Mouse (Mus musculus) left cerebral cortex, adult 8-10 months (tissue): ENCODE results near the gene Leprot. TPM values are rescaled to one million over a fixed set of nuclear protein-coding genes. Genes with fewer than 3 reads are reported as not detected.

ENCODE experiments used
- DNase-seq, 2 experiments: peaks; one replicate each; pipeline ENCODE4 v3.0.0; 2022; ENCODE audit warnings: low spot score in 2 of 2
- total RNA-seq, 4 experiments: library from RNA; stranded (reverse); gene quantifications; 2 replicates each; pipeline ENCODE4 v1.2.4; 2022

Leprot gene
- total RNA-seq, 4 experiments from 2014 or later, result 26.1 to 28.0 (median 27.1) TPM

DNA sequence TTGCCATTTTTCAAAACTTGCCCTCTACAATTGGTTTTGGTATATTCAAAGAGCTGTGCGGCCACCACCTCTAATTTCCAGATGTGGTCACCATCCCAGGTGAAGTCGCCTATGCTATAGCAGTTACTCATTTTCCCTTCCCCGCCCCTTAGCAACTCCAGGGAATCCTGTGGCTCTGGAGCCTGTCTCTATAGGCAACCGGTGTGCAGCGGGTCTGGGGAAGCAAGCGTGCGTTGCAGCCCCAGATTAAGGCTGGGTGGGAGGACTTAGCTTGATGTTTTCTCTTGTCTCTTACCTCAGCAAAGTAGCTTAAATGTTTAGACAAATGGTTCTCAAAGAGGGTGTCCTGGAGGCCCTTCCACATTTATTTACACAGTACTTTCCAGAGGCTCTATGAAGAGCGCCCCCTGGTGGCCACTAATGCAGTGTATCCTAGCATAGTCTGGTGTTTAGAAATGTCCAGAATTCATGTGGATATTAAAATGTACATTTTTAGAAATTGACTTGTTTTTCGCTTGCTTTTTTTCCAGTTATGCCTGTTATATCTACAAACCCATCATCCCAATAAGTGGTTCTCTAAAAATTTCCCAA lies 16.7 kb downstream of the Leprot start:
- DNase-seq, result no peak

DNA sequence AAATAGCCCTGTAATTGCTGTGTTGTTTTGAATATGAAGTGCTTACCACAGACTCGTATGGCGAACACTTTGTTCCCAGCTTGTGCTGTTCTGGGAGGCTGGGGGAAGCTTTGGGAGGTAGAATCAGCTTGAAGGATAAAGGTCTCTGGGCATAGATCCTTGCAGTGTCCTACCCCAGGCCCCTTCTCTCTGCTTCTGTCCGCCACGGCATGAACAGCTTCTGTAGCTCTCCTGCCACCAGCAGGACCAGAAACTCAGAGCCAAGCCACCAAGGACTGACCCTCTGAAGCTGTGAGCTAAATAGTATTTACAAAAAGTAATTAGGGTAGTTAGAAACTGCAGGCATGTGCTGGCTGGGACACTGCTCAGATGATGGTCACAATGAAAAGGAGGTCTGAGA lies 17.2 kb downstream of the Leprot start:
- DNase-seq, result no peak

DNA sequence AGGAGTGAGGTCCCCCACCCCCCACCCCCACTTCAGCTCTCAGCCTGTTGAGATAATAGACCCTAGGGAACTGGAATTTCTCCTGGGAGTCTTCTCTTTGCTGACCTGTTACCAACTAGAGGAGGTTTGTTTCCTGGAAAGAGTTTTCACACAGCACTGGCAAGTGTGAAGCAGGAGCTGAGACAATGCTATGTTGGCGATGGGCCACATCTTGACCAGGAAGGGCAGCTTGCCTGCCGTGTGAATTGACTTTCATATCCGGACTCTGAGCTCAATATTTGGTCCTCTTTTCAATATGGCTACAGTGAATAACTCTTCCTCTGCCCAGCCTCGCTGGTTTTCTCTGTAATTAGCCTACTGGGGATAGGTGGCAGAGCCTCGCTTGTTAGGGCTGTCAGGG lies 21.6 kb downstream of the Leprot start:
- no peak for DNase-seq

DNA sequence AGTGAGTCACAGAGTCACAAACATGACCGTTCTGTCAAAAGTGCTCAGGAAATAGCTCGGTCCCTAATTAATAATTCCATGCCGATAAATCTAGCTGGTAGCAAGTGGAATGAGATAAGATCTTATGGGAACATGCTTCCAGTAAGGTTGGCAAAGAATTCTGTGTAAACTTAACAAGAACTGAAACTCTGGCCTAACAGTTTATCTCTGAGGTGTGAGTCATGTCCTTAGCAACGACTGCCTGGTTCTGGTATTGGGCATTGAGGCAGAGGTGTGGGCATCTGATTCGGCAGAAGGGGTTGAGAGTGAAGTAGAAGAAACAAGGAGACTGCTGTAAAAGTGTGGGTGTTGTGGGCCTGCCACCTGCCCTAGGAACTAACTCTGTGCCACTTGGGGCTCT lies 22.3 kb downstream of the Leprot start:
- no peak for DNase-seq

DNA sequence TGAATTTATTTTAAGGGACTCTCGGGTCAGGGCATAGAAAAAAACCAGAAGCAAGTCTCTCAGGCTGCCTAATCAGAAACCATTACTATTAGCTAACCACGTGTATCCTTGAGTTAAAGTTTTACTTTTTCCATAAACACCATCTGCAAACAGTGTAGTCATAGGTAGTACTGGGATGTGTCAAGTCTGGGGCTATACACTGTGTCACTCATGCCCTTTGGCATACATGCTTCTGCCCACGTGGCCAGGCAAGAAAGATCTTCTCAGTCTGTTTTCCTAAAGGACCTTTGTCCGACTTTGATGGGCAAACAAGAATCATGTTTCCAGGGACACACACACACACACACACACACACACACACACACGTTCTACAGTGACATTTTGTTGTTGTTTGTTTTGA lies 27.3 kb downstream of the Leprot start:
- DNase-seq, result no peak

DNA sequence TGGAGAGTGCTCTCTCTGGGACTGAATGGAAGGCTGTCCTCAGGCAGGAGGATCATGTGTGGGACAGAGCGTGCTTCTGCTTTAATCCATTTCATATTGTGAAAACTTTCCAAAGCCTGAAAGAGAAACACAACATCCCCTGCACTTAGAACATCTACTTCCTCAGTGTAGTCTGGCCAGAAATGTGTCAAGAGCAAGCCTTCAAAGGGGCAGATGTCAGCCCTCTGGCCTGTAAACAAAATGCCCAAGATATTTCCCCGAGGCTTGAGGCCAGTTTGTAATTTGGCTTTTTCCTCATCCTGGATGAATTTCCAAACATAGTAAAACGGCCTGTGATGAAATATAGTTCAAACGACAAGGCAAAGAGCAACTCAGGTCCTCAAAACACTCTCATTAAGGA lies 28.2 kb downstream of the Leprot start:
- no peak for DNase-seq

DNA sequence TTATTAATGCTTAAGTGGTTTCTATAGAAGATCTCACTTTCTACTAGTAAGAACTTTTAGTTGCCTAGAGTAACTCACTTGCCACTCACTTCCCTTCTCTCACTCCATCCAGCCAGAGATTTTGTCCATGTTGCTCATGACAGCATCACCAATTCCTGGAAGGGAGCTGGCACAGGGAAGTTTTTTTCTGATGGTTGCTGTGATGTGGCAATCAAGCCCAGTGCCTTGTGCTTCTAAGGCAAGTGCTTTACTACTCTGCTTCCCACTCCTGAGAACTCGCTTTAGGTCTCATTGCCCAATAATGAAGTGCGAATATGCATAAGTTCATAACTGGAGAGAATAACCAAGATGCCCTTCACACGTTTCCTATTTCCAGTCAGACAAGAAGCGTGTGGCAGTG lies 35.1 kb downstream of the Leprot start:
- no peak for DNase-seq

DNA sequence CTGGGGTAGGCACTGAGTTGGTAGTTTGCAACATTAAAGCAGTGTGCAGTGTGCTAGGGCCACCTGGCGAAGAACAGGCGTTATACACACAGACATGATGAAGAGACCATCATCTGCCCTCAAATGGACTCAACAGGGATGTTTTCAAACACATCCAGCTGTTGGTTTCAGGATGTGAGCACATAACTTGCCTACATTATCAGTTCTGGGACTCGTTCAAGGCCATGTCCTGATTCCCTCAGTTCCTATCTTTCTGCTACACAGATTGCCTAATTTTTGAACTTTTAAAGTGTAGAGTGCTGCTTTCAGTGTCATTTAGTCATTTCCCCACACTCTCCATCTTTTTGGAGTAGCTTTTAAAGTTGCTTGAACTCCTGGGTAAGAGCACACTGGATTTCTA lies 35.6 kb downstream of the Leprot start:
- DNase-seq, result no peak

DNA sequence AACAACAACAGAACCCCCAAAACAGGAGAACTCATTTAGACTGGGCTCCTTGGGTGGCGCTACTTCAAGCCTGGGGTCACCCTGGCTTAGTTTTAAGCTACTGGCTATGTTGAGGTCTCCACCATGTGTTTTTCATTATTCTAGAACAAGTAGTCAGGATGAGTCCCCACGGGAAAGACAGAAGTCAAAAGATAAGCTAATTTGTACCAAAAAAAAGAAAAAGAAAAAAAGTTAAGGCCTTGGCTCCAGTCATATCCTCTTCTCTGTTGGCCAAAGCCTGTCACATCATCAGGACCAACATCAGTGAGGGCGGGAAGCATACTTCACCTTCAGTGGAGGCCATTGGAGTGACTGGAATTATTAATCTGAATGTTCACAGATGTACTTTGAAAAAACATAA lies 37.3 kb downstream of the Leprot start:
- no peak for DNase-seq

DNA sequence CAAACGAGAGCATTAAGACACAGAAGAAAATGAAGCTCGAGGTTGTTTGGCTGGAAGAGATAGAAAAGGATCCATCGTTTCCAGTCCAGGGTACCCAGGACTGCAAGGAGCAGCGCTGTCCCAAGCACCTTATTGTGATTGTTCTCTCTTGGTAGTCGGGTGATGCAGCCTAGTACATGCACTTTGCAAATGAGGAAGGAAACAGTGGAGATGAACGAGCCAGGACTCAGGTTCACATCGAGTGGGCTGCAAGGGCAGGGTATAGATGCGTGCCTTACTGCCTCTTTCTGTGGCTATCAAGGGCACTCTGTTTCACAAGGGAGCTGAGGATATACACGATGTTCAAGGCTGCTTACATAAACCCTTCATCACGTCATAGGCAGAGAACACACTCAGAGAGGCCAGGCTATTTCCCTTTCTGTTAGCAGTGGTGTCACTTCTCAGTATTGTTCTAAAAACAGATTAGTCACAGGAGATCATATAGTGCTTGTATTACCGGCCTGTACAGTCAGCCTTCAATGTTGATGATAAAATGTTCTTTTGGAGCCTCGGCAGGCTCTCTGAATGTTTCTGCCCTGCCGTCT lies 38.8 kb downstream of the Leprot start:
- DNase-seq, result no peak

DNA sequence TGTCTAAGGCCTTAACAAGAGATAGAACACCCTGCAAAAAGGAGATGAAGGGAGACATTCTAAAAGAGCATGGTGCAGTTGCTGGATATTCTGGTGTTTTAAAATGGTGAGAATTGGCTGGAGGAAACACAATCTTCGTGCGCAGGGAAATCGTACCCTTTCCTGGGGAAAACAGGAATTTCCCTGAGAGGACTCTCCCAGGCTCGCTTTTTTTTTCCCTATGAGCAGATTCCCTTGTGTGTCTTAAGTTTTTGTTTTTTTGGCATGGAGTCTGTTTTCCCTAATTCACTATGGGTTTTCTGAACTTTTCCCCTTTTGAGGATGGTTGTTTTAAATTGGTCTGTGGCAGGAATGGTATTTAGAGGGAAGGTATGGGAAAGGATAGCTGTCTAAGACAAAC lies 41.7 kb downstream of the Leprot start:
- no peak for DNase-seq

DNA sequence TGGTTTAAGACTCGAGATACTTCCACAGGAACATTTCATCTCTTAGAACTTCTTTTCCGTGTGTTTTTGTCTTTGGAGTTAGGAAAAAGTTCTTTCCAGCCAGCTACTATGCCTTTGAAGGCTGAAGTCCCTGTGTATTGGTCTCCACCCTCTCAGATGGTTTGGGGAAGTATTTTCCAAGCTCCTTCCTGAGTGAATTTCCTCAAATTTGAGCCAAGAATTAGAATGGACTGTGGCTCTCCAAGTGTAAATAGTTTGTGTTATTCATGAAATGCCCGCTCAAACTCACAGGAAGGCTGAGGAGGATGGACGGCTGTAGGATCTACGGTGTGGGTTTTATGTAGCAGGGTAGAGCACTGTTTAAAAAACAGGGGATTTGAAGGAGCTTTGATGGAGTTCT lies 42.1 kb downstream of the Leprot start:
- no peak for DNase-seq

DNA sequence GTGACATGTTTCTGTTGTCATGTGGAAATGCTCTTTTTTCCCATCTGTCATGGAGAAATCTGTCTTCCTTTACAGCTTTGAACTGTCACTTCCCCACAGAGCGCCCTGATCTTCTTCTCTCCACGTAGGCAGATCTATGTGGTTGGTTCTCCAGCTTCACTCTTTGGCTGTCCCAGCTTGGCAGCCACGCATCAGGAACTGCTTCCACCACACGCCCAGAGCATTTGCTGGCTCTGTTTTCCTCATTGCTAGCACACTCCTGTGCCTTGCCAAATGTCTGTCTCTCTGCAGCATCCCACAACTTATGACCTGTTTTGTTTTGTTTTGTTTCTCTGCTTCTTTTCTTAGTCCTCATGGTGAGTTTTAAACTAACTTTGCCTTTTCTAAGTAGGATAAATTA lies 45.4 kb downstream of the Leprot start:
- DNase-seq, result no peak

DNA sequence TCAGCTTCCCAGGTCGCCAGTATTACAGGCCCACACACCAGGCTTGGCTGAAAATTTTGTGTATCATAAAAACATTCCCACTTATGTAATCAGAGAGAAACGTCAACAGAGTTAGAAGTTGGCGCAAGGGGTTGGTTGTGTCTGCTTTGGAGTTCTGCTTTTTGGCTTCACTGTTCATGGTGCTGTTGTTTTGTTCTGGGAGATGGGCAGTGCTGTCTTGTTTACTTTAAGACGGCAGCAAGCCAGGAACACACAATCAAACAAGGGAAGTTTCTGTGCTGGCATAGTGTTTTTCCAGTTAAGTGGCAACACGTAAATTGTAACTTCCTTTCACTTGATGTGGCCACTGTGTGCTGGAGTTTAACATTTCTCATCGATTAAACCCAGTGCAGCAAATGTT lies 47.0 kb downstream of the Leprot start:
- DNase-seq, result no peak

DNA sequence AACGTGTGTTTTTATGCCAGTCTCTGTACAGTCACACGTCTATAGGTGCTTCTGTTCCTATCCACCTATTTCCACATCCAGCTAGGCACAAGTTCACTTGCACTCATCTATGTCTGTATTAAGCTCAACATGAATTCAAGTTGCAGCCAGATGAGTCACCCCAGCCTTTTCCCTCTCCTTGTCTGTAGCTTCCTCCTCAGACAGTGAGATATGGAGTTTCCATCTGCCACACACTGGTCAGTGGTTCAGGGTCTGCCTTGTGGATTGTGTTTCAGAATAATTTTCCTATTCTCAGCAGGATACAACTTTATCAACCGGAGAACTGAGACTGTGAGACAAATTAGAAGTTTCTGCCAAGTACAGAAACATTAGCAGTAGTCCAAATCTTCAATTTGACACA lies 49.7 kb downstream of the Leprot start:
- no peak for DNase-seq

DNA sequence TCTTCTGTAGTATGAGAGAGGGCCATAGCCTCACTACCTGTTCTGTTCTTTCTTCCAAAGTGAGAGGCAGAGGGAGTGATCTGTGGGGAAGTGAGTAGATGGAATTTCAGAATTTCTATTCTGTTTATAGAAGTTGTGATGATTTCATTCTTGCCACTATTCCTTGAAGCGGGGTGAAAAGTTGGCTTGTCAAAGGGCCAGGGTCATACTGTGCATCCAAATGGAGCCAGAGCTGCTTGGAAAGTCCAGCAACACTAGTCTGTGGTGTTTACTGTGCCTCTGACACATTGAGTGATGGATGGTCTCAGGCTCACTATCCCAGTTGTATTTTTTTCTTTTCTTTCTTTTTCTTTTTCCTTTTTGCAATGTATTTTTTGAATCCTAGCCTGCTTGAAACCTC lies 51.9 kb downstream of the Leprot start:
- DNase-seq, result no peak

DNA sequence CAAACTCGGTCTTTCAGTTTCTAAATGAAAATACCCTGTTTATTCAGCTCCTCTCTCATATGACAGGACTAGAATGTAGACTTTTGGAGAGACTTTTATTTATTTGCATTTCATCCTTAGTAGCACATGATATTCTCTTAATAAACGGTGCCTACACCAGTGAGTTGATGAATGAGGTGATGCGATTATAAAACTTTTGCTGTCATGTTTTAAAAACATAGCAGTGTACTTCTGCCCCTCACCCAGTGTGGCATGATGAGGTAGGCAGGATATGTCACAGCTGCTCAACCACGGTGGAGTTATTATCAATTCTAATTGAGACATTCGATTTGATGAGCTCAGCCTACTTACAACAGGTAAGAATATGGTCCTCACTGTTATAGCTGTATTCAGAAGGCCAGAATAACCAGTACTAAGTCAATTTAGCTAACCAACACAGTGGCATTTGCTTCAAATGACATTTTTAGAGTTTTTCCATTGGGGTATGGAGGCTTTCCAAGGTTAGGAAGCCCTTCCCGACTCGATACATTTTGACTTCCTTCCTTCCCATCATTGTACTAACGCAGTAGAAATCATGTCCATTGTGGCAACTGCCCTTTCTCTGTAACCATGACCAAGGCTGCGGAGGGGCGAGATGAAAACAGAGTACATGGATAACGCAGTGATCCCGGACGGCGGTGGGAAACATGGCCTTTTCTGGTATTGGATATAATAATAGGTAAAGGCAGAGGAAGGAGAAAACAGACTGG lies 53.5 kb downstream of the Leprot start:
- DNase-seq, result no peak

DNA sequence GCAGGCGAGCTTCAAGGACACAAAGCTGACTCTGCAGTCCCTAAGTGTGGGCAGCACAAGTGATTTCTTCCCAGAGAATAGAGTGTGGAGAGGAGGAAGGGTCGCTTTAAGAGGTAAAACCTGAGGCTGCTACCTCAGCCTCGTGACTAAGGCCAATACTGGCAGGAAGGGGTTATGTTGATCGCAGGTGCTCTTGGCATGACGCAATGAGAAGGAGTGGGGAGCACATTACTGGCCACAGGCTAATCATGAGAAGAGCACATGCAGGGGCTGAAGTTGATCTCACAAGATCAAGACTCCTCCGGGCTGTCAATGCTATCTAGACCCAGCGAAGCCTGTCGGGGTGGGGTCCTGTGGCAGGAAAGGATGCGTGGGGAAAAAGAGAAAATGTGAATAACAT lies 57.8 kb downstream of the Leprot start:
- DNase-seq, result no peak

DNA sequence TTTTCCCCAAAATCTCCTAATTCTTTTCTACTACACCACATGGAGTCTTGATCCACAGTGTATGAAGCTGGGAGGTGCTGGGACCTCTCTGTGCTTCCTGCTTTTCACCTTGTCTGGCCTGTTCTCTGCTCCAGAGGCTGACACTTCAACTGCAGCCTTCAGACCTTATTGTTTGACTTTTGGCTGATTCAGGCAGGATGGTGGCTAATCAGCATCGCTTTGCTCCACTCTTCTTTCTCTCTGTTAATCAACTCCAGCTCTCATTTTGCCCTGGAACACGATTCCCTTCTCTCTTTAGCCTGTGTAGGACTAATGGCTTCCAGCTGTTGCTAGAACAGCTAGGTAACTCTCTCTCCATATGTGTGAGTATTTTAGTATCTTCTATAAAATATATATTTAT lies 59.7 kb downstream of the Leprot start:
- no peak for DNase-seq

DNA sequence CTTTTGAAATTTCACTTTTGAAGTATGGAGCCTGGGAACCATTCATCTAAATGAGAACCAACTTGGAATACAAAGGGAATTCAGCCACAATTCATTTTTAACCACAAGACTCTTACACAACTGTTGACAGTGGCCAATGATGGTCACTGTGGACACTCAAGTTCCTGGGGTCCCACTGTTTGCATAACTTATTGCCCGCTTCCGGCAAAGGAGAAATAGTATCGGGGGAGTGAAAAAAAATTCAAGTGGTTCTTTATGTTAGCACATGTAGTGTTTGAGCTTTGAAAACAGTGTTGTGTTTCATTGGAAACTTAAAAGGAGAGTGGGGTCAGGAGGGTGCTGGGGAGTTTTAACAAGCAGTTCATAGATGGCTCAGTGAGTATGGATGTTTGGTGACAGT lies 60.4 kb downstream of the Leprot start:
- DNase-seq, result no peak
